Comparison of ENCODE assay signal across 17 mouse cellular contexts in the genomic region with DNA sequence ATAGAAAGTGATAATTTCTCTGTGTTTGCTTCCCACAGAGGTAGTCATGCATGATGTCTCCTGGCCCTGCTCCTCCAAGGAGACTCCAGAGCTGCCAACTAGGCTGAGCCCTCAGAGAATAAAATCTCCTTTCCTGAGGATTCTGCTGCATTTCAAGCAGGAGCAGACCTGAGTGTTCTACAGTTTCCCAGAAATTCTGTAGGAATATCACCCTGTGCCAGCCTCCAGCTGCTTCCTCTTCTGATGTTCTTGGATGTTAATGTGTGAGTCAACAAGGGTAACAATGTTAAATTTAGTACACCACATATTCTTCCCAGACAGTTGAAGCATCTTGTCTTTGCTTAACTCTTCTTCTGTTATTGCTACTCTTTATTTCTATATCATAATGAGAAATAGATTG. TPM values are rescaled to one million over a fixed set of nuclear protein-coding genes. Genes with fewer than 3 reads are reported as not detected.
DNase-seq lines count a peak whose midpoint lies in the region.
"Not testable (repeated sequence)": the region's sequence is repeated elsewhere in the genome, so short reads cannot be mapped to it uniquely, and the experiment has no call there.
"Had no signal": no experiment of that assay in that cellular context is flagged by ENCODE, and none has a peak within 500 bp of the region (broad histone marks: within the 10 kb centered on the region; RNA-seq: fewer than 3 reads in every experiment).

A gene (plus strand): TSS at position 149 of the 400 bp plus-strand sequence.

- intact Hi-C loops in left cerebral cortex, postnatal 36 days (cut with DNase I), result not testable (repeated sequence)

- DNase-seq in brain, adult 2 months (ENCODE audit: low read depth, low spot score), result peak; percentile 84
- peak; percentile 40 to 70 for DNase-seq in frontal cortex, postnatal 36 days (ENCODE audit: low spot score in 2 of 2)
- DNase-seq in left cerebral cortex, adult 11 months (ENCODE audit: low spot score), result peak; percentile 31
- DNase-seq in left cerebral cortex, adult 9 months (ENCODE audit: low spot score in 2 of 2), result peak; percentile 35 to 48
- peak; percentile 29 to 35 for DNase-seq in left cerebral cortex, postnatal 36 days (ENCODE audit: low spot score in 2 of 2)
- DNase-seq in right cerebral cortex, postnatal 25 days, result peak; percentile 19

RNA-seq across cellular contexts. Expression of the gene that starts here (rescaled TPM):
- not detected for total RNA-seq in left cerebral cortex, postnatal 36 days (2021)
- total RNA-seq: adrenal gland, adult 8-10 months; adrenal gland, postnatal 25 days; ES-E14; gastrocnemius, adult 18-20 months; gastrocnemius, postnatal 10 days; gastrocnemius, postnatal 36 days; granulocyte monocyte progenitor cell, adult 5-6 weeks; heart, adult 2 months; heart, postnatal 14 days; heart, postnatal 4 days; hindbrain, postnatal 0 days had no signal

Comparison
In these comparisons a context has a peak if more than half of its experiments do, and no peak if none do; other contexts are left out.
1. Peak in every context shown above with its lines: DNase-seq.
2. Peak in DNase-seq in left cerebral cortex, postnatal 36 days; RNA of the gene not detected or under 1 TPM.
3. DNase-seq: peak in every context shown above with its lines; median percentile 84 in brain, adult 2 months; 55 in frontal cortex, postnatal 36 days; 42 in left cerebral cortex, adult 9 months; 32 in left cerebral cortex, postnatal 36 days; 31 in left cerebral cortex, adult 11 months; 19 in right cerebral cortex, postnatal 25 days.